Mouse (Mus musculus) layer of hippocampus, adult 11-12 months (tissue): ENCODE measurements around the gene Polr1d.

Source experiments
- DNase-seq: peaks from one replicate; pipeline ENCODE4 v3.0.0; 2022; ENCODE audit warnings: low spot score

Polr1d gene

GRCm38 (mm10) chr5:147135994-147136393 is 59.1 kb downstream of the Polr1d start:
- DNase-seq, result no peak

- no peak for DNase-seq
Observed at GRCm38 (mm10) chr5:147147340-147147739, 70.5 kb downstream of the Polr1d start.

- no peak for DNase-seq
Observed at GRCm38 (mm10) chr5:147154806-147155371, 78.0 kb downstream of the Polr1d start.

DNA sequence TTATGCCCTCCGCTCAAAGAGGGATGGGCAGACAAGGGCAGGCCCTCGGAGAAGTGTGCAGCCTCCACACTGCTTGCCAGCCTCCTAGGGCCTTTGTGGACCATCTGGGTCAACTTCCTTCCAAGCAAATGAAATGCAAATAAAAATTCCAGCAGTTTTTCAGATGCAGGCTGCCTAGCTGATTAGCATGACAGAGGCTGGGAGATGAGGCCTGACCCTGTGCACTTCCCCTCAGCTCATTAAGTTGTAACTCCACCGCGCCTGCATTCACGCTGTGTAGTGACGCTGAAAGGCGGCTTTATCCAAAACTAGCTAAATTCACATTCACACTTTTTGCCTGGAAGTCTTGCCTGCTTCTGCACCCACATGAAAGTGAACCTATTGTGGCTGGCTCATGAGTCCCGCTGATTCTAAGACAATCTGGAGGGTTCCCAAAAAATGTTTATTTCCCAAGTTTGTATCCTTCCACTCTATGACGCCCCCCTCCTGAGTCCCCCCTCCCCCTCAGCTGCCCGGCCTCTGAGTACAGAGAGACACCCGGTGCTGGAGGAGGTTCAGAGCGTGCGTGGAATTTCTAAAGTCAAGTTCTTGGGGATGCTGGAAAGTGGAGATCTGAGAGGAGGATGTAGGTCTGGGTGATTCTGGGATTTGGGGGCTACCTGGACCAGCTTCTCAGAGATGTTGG is 78.7 kb downstream of the Polr1d start:
- DNase-seq, result no peak

DNA sequence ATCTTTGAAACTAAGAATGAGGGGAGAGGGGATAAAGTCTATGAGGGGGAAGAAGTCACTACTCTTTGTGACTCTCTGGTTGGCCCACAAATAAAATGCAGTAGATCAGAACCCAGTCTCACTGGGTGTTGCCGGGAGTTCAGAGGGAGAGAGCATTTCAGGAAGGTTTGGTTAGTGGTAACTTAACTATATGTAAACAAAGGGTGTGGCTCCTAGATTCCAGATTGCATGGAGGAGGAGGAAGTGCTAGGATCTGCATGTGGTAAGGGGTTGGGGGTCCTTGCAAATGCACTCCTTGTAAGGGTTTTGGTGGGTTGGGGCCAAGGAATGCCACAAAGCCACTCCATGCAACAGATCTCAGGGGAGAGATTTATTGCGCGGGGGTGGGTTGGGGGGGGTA is 79.5 kb downstream of the Polr1d start:
- no peak for DNase-seq

- DNase-seq, result no peak
Observed at GRCm38 (mm10) chr5:147157441-147157840, 80.6 kb downstream of the Polr1d start.

GRCm38 (mm10) chr5:147159320-147159719 is 82.5 kb downstream of the Polr1d start:
- no peak for DNase-seq

DNA sequence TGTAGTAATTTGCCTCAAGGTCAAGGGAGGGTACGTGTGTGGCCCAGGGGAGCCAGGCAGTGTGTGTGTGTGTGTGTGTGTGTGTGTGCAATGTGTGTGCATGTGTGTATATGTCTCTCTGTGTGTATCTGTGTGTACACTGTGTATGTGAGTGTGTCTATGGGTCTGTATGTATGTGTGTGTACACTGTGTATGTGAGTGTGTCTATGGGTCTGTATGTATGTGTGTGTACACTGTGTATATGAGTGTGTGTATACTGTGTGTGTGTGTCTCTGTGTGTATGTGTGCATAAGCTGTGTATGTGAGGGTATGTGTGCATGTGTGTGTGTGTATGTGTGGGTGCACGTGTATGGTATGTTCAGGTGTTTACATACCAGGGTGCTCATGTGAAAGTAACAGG is 82.9 kb downstream of the Polr1d start:
- no peak for DNase-seq
